Mouse (Mus musculus): ENCODE measurements around the gene Hoxd4. TPM values are rescaled to one million over a fixed set of nuclear protein-coding genes. Genes with fewer than 3 reads are reported as not detected.

Gene Hoxd4
- polyA plus RNA-seq, 1 experiment = 0.63 TPM

DNA sequence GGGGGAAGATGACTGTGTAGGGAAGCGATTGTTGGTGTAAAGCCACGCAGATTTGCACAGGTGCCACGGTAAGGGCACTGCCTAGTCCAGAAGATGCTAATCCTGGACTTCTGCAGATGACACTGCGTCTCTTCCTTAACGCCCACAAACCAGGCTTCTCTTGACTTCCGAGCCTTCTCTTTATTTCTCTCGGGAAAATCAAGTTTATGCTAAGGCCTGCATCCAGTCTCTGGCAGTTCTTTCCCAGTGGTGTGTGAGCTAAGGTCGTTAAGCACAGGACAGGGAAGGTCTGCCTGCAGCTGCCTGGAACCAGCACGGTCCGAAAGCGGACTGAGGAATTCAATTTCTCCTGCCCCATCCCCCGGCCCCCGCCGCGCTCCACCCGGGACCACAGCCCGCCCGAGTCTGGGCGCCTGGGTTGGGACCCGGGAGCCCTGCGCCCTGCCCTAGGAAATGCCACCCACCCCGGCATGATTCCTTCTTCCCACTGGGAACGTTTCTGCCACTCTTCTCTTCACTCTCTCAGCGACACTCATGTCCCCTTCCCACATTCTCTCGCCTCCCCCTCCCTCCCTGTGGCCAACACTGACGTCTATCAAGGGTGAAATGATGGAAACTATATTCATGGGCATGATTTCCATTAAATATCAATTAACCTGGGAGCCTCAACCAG lies 7.9 kb upstream of the Hoxd4 start:
- DNase-seq = no peak
- TF ChIP-seq POLR2A (IDR thresholded peaks at IDR 0.05; ENCODE audit: borderline replicate concordance, extremely low read depth, low read depth, low read length) (no peak), CTCF (IDR thresholded peaks at IDR 0.05; ENCODE audit: insufficient read depth, low read length) (no peak)
- H3K4me3 ChIP-seq (replicated peaks; ENCODE audit: extremely low read depth, low read depth, low read length) = no peak overlapping the region
- WGBS = 8% methylated on average over 26 of the region's 26 CpGs
- H3K4me1 ChIP-seq (ENCODE audit: control insufficient read depth, insufficient read depth, low read length) = no peaks in the 10 kb centered on the region

- DNase-seq = no peak
- Histone ChIP-seq H3K4me1 (ENCODE audit: control insufficient read depth, insufficient read depth, low read length) (no peaks in the 10 kb centered on the region), H3K4me3 (replicated peaks; ENCODE audit: extremely low read depth, low read depth, low read length) (no peak within 1 kb of the TSS)
- WGBS = 4% methylated on average over 47 of the region's 52 CpGs
- no peak for TF ChIP-seq POLR2A (IDR thresholded peaks at IDR 0.05; ENCODE audit: borderline replicate concordance, extremely low read depth, low read depth, low read length)
Measured at GRCm38 (mm10) chr2:74704393-74704998, 7.2 kb upstream of the Hoxd4 start, which contains the start of gene Hoxd8. Gene Hoxd8 (plus strand): TSS chr2:74704615.

DNA sequence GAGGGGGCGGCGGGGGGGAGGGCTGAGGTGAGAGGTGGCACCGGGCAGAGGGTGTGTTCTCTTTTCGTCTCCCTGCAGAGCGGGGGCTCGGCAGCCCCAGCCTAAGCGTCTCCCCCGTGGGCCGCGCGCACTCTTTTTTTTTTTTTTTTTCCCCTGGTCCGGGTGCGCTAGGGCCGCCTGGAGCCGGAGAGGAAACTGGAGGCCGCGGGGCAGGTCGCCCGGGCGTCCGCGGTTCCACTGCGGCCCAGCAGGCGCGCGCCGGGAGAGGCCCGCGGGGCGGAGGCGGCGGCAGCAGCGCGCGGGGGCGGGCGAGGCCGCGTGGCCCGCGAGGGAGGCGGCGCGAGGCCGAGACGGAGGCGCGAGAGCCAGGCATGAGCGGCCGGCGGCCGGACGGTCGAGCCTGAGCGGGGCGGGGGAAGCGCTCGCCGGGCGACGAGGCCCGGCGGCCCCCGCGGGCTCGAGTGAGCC lies 6.7 kb upstream of the Hoxd4 start:
- DNase-seq = no peak
- WGBS = under 1% methylated on average over 64 of the region's 66 CpGs

DNA sequence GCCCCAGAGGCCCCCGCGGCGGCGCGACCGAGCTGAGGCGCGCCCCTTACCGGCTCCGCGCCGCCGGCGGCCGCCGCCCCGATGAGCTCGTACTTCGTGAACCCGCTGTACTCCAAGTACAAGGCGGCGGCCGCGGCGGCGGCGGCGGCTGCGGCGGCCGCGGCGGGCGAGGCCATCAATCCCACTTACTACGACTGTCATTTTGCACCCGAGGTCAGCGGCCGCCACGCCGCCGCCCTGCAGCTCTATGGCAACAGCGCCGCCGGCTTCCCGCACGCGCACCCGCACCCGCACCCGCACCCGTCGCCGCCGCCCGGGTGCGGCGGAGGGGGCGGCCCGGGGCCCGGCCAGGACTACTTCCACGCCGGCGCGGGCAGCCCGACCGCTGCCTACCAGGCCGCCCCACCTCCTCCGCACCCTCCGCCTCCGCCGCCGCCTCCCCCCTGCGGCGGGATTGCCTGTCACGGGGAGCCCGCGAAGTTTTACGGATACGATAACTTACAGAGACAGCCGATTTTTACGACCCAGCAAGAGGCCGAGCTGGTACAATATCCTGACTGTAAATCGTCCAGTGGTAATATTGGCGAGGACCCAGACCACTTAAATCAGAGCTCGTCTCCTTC lies 6.2 kb upstream of the Hoxd4 start:
- DNase-seq = no peak
- 3% methylated on average over 82 of the region's 85 CpGs for WGBS
- Histone ChIP-seq H3K4me1 (ENCODE audit: control insufficient read depth, insufficient read depth, low read length) (no peaks in the 10 kb centered on the region), H3K4me3 (replicated peaks; ENCODE audit: extremely low read depth, low read depth, low read length) (no peak overlapping the region)
- TF ChIP-seq POLR2A (IDR thresholded peaks at IDR 0.05; ENCODE audit: borderline replicate concordance, extremely low read depth, low read depth, low read length) (no peak), CTCF (IDR thresholded peaks at IDR 0.05; ENCODE audit: insufficient read depth, low read length) (no peak)

More for the DNA sequence above, 6.7 kb upstream of the Hoxd4 start:
- TF ChIP-seq CTCF (IDR thresholded peaks at IDR 0.05; ENCODE audit: insufficient read depth, low read length) (no peak), POLR2A (IDR thresholded peaks at IDR 0.05; ENCODE audit: borderline replicate concordance, extremely low read depth, low read depth, low read length) (no peak)
- Histone ChIP-seq H3K4me1 (ENCODE audit: control insufficient read depth, insufficient read depth, low read length) (no peaks in the 10 kb centered on the region), H3K4me3 (replicated peaks; ENCODE audit: extremely low read depth, low read depth, low read length) (no peak overlapping the region)

- 6% methylated on average over 13 of the region's 13 CpGs for WGBS
- H3K4me3 ChIP-seq (replicated peaks; ENCODE audit: extremely low read depth, low read depth, low read length) = no peak overlapping the region
- TF ChIP-seq CTCF (IDR thresholded peaks at IDR 0.05; ENCODE audit: insufficient read depth, low read length) (no peak), POLR2A (IDR thresholded peaks at IDR 0.05; ENCODE audit: borderline replicate concordance, extremely low read depth, low read depth, low read length) (no peak)
- H3K4me1 ChIP-seq (ENCODE audit: control insufficient read depth, insufficient read depth, low read length) = no peaks in the 10 kb centered on the region
- no peak for DNase-seq
Measured at GRCm38 (mm10) chr2:74706393-74706960, 5.3 kb upstream of the Hoxd4 start.

DNA sequence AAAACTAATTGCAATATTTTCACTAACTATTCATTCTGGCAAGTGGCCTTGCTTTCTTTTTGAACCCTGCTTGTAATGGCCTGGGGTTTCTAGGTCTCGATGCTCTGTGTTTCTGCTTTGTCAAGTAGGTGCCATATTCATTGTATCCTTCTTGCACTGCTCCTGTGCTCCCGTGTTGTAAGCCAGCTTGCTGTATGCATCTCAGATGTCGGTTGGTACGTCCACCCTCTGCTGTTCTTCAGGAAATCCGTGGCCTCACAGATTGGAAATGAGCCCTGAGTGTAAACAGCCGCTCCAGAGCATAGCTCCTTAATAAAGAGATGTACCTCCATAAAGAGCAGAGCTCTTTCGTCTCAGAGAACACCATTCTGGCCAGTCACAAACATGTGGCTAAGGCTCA lies 4.1 kb upstream of the Hoxd4 start:
- DNase-seq = no peak
- no peaks in the 10 kb centered on the region for H3K4me1 ChIP-seq (ENCODE audit: control insufficient read depth, insufficient read depth, low read length)
- TF ChIP-seq POLR2A (IDR thresholded peaks at IDR 0.05; ENCODE audit: borderline replicate concordance, extremely low read depth, low read depth, low read length) = no peak
- TF ChIP-seq CTCF (IDR thresholded peaks at IDR 0.05; ENCODE audit: insufficient read depth, low read length) = no peak
- no peak overlapping the region for H3K4me3 ChIP-seq (replicated peaks; ENCODE audit: extremely low read depth, low read depth, low read length)
- WGBS = 27% methylated on average over 7 of the region's 7 CpGs

DNA sequence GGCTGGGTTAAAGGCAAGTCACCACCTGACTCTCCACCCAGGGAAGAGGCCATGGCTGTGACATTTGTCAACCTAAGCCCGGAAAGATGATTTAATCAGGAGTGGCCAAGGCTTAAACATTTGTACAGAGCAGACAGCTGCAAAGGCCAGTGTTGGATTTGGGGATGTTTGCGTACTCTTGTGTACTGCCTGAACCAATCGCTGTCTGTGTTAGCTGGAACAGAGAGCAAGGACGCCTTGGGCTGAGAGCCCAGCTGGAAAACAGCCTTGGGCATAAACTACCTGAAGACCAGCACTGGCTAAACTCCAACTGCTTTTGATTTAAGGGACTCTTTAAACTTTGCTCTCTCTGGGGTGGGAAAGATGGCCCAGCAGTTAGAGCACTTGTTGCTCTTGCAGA lies 3.1 kb upstream of the Hoxd4 start:
- no peak for DNase-seq
- WGBS = 21% methylated on average over 4 of the region's 4 CpGs
- H3K4me3 ChIP-seq (replicated peaks; ENCODE audit: extremely low read depth, low read depth, low read length) = no peak overlapping the region
- no peak for TF ChIP-seq CTCF (IDR thresholded peaks at IDR 0.05; ENCODE audit: insufficient read depth, low read length)
- no peak for TF ChIP-seq POLR2A (IDR thresholded peaks at IDR 0.05; ENCODE audit: borderline replicate concordance, extremely low read depth, low read depth, low read length)
- H3K4me1 ChIP-seq (ENCODE audit: control insufficient read depth, insufficient read depth, low read length) = no peaks in the 10 kb centered on the region

- no peaks in the 10 kb centered on the region for H3K4me1 ChIP-seq (ENCODE audit: control insufficient read depth, insufficient read depth, low read length)
- DNase-seq = no peak
- 13% methylated on average over 5 of the region's 5 CpGs for WGBS
Measured at GRCm38 (mm10) chr2:74709465-74710419, 2.0 kb upstream of the Hoxd4 start.

More at GRCm38 (mm10) chr2:74709465-74710419, 2.0 kb upstream of the Hoxd4 start:
- no peak overlapping the region for H3K4me3 ChIP-seq (replicated peaks; ENCODE audit: extremely low read depth, low read depth, low read length)
- no peak for TF ChIP-seq POLR2A (IDR thresholded peaks at IDR 0.05; ENCODE audit: borderline replicate concordance, extremely low read depth, low read depth, low read length)
- no peak for TF ChIP-seq CTCF (IDR thresholded peaks at IDR 0.05; ENCODE audit: insufficient read depth, low read length)
